Mouse (Mus musculus) 416B (cell line): ENCODE measurements around the gene Tpcn2.

Experiments used
- DNase-seq: peaks from one replicate; pipeline ENCODE4 v3.0.0; 2011; ENCODE audit warnings: low read depth

Gene Tpcn2

DNA sequence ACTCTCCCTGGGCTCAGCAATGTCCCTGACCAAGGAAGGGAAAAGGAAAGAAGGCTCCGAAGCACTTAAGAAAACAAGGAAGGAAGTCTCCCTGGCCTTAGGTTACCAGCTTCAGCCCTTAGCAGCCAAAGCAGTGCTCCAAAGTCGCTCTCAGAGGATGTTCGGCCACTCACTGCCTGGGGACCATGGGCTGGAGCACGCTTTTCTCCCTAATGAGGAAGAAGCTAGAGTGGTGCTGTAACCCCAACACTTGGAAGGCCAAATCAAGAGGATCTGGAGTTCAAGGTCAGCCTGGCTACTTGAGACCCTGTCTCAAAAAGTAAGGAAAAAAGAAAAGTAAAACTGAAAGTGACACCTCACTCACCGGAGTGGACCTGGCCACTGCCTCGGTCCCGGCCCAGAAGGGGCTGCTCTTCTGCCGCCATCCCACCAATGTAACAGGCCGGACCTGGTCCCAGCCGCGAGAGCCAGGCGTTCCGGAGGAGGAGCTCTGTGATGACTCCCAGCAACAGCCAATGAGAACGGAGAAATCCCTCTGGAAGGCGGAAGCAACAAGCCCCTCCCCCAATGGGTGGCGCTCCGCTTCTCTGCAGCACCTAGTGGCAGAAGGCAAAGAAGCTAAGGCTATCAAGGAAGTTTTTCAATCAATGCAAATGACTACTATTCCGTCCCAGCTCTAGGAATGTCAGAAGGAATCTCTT, at the start of gene Tpcn2:
Tpcn2 (minus strand) TSS at position 525 of the 701 bp plus-strand sequence.
- DNase-seq, result peak; percentile 95

GRCm38 (mm10) chr7:145332376-145333041, 48.7 kb upstream of the Tpcn2 start:
- DNase-seq, result no peak

DNA sequence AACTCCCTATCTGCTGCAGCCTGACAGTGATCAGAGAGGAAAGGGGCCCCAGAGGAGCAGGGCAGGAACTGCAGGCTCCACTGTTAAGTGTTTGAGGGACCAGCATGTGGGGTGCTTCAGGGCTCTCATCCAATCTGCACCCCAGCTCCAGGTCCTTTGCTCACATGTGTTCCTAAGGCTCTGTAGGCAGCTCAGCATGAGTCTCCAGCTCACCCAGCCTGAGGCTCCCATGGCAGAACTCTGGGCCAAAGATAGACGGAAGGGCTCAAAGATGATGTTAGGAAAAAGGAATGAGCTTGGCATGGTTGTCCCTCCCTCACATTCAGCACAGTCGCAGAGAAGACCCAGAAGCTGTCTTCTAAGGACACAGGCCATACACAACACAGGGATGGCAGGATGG, 46.8 kb upstream of the Tpcn2 start:
- DNase-seq, result no peak

DNA sequence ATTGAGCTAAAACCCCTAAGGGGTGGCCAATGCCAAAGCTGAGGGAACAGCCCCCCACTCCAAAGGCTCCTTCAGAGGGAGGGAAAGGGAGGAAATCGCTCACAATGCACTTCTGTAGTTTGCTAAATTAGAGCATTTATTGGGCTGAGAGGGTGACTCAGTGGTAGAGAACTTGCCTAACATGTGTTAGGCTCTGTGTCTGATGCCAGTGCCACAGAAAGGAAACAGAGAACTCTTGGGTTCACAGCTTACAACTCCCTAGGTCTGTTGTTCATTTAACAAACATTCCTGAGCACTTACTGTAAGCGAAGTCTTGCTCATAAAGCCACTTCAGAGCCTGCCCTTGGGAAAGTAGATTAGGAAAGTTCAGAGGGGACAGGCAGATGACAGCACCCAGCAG, 46.2 kb upstream of the Tpcn2 start:
- DNase-seq, result no peak

- no peak for DNase-seq
Observed at GRCm38 (mm10) chr7:145325697-145326096, 41.9 kb upstream of the Tpcn2 start.

DNA sequence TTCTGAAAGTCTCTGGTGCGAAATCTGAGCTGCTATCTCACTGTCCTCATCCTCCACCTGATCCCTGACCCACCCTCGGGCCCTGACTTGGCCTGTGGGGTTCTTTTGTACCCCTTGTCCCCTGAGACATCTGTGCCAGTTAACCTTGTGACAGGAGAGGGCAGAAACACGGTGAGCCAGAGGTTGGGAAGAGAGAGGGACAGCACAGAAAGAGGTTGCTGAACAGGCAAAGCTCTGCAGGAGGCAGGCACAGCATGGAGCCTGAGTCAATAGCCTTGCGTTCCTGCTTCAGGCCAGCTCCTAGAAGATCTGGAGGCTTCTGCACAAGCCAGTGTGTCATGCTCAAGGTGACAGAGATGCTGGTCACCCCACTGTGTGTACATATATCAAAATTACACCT, 39.8 kb upstream of the Tpcn2 start:
- no peak for DNase-seq

DNA sequence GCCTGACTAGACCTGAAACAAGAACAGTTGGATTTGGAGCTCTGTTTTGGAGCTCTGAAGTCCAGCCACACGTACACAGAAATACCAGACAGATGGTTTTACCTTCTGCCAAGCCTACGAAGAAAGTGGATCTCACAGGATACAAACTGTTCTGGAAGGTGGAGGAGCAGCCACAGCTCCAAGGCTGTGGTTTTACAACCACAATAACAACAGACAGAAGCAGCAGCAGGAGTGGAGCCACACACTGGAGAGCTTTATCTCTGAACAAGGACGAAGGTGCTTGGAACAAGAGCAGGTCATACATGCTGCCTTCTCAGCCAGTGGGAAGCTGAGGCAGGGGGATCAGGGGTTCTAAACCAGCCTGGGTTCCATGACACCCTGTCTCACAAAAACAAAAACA, 35.7 kb upstream of the Tpcn2 start:
- no peak for DNase-seq

DNA sequence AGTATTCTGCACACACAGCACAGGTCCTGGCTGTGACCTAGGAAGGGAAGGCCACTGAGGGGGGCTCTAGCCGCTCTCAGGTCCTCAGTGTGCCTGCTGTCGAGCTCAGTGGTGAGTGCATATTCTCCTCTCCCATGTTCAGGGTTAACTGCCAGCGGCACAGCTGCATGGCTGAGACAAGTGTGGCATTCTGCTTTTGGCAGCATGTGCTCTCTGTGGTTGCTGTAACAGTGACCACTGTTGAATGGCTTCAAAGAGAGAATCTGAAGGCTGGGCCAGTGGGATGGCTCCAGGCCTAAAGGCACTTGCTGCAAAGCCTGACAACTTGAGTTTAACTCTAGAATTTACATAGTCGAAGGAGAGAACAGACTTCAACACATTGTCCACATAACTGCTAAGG, 33.7 kb upstream of the Tpcn2 start:
- no peak for DNase-seq

GRCm38 (mm10) chr7:145314785-145315411, 31.1 kb upstream of the Tpcn2 start, which contains the start of gene Mrgprd:
TSS of gene Mrgprd (plus strand) at chr7:145314835.
- no peak for DNase-seq

GRCm38 (mm10) chr7:145312137-145312536, 28.3 kb upstream of the Tpcn2 start:
- no peak for DNase-seq

- DNase-seq, result no peak
Observed at GRCm38 (mm10) chr7:145310526-145310925, 26.7 kb upstream of the Tpcn2 start.

- no peak for DNase-seq
Observed at GRCm38 (mm10) chr7:145309877-145310276, 26.1 kb upstream of the Tpcn2 start.

DNA sequence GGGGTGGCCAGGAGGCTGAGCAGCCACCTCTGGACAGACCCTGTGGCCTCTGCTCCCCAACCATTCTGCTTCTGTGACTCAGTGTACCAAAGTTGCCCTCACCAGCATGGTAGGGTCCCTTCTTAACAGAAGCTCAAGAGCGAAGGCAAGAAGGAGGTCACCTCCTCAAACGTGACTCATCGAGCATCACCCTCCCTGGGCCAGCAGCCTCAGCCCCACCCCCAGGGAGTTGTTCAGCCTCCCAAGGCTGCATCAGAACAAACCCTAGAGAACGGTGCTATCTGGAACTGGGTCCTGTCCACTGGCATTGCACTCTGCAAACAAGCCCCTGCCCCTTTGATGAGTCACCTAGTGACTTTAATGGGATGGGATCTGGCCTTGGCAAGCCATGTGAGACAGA, 25.1 kb upstream of the Tpcn2 start:
- peak; percentile 24 for DNase-seq

DNA sequence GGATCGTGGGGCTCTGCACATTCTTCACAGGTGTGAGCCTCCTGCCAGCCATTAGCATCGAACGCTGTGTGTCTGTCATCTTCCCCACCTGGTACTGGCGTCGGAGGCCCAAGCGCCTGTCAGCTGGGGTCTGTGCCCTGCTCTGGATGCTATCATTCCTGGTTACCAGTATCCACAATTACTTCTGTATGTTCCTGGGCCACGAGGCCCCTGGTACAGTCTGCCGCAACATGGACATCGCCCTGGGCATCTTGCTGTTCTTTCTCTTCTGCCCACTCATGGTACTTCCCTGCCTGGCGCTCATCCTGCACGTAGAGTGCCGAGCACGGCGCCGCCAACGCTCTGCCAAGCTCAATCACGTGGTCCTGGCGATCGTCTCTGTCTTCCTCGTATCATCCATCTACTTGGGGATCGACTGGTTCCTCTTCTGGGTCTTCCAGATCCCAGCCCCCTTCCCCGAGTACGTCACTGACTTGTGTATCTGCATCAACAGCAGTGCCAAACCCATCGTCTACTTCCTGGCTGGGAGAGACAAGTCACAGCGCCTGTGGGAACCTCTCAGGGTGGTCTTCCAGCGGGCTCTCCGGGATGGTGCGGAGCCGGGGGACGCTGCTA, 24.4 kb upstream of the Tpcn2 start:
- DNase-seq, result no peak

DNA sequence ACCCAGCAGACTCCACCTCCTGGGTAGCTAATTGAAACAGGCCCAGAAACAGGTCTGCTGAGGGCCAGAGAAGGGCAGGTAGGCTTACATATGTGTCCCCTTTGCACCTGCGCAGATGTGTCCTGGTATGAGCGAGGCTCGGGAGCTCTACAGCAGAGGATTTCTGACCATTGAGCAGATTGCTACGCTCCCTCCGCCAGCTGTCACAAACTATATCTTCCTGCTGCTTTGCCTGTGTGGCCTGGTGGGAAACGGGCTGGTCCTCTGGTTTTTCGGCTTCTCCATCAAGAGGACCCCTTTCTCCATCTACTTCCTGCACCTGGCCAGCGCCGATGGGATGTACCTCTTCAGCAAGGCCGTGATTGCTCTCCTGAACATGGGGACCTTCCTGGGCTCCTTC, 23.8 kb upstream of the Tpcn2 start:
- DNase-seq, result no peak

GRCm38 (mm10) chr7:145304153-145304552, 20.3 kb upstream of the Tpcn2 start:
- DNase-seq, result no peak

DNA sequence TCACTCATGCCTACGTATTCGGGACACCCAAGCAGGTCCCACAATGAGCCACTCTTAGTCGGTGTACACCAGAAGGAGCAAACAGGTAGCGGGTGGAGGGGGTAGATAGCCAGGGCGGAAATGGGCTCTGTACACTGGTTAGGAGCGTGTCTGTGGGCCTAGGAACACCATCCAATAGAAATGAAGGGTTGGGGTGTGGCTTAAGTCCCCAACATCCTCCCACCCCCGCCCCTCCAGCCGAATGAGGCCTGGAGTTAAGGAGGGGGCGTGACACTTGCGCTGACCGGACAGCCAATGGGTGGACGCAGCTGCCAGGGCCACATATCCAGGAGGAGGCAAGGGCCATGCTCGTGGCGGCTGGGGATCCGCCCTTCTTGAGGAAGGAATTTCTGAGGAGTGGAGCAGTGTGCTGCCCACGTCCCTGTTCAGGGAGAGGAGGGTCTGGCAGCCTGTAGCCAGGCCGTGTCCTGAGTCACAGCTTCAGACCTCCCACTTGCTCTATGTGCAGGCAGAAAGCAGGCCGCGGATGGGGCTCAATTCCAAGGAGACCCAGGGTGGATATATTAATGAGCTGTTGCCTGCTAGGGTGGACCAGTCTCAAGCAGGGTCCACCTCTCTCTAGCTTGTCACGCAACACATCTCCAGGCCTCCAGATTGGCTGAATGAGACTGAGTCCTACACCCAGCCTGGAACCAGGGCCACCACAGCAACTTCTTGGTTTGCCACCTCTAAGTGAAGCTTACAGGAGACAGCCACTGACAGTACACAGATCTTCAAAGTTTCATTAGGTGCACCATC, 18.9 kb upstream of the Tpcn2 start:
- no peak for DNase-seq

GRCm38 (mm10) chr7:145301341-145302005, 17.7 kb upstream of the Tpcn2 start:
- DNase-seq, result no peak

- no peak for DNase-seq
Observed at GRCm38 (mm10) chr7:145301008-145301340, 17.2 kb upstream of the Tpcn2 start.

- no peak for DNase-seq
Observed at GRCm38 (mm10) chr7:145300321-145301007, 16.7 kb upstream of the Tpcn2 start, which contains the start of gene Mrgprf. TSS of gene Mrgprf (plus strand) at chr7:145300828.
